Mouse (Mus musculus): Measurements from ENCODE around the gene Gm765.

- no peak for TF ChIP-seq POLR2A (IDR thresholded peaks at IDR 0.05; ENCODE audit: control insufficient read depth, low read depth, low read length)
- TF ChIP-seq CTCF (IDR thresholded peaks at IDR 0.05; ENCODE audit: control insufficient read depth, insufficient read depth, insufficient replicate concordance, low read depth, low read length) = no peak
Measured at GRCm38 (mm10) chr6:98262961-98263360, 79.6 kb downstream of the Gm765 start.
